Mouse (Mus musculus): ENCODE results near the gene Fbxo45. TPM values are rescaled to one million over a fixed set of nuclear protein-coding genes. Genes with fewer than 3 reads are reported as not detected.
"Not testable (repeated sequence)": the region's sequence is repeated elsewhere in the genome, so short reads cannot be mapped to it uniquely, and the experiment has no call there.

The Fbxo45 gene
- polyA plus RNA-seq, 1 experiment from 2014 or later, result 4.9 TPM

- peak overlapping the region; percentile 98 for H3K27ac ChIP-seq (replicated peaks)
- H3K9me3 ChIP-seq (replicated peaks), result no peaks in the 10 kb centered on the region
- peaks cover 42% of the 10 kb centered on the region for H3K4me1 ChIP-seq (replicated peaks)
- under 1% methylated on average over 40 of the region's 41 CpGs for WGBS (ENCODE audit: insufficient replicate concordance)
- H3K36me3 ChIP-seq (replicated peaks), result 0 out of 2 replicates have a peak, but pooled peaks cover 2% of the 10 kb centered on the region
- peak; percentile 38 for ATAC-seq (ENCODE audit: insufficient read depth)
- H3K4me3 ChIP-seq (replicated peaks), result peak overlapping the region; percentile 91
- no peaks in the 10 kb centered on the region for H3K27me3 ChIP-seq
- peak overlapping the region; percentile 97 for H3K9ac ChIP-seq
- H3K4me2 ChIP-seq, result peak overlapping the region; percentile 89
Measured at GRCm38 (mm10) chr16:32246351-32246791, 587 bp downstream of the Fbxo45 start.

- Histone ChIP-seq H3K36me3 (replicated peaks) (peaks cover 5% of the 10 kb centered on the region), H3K9ac (no peak overlapping the region), H3K27ac (replicated peaks) (no peak overlapping the region), H3K4me3 (replicated peaks) (no peak overlapping the region), H3K4me2 (no peak overlapping the region; the same call in 1 of the 2 replicates), H3K27me3 (no peaks in the 10 kb centered on the region), H3K4me1 (replicated peaks) (peaks cover 47% of the 10 kb centered on the region), H3K9me3 (replicated peaks) (no peaks in the 10 kb centered on the region)
- 88% methylated on average over 3 of the region's 3 CpGs for WGBS (ENCODE audit: insufficient replicate concordance)
- ATAC-seq (ENCODE audit: insufficient read depth), result no peak
Measured at GRCm38 (mm10) chr16:32243901-32244300, 3.1 kb downstream of the Fbxo45 start.

GRCm38 (mm10) chr16:32239428-32240312, 7.3 kb downstream of the Fbxo45 start:
- ATAC-seq (ENCODE audit: insufficient read depth), result no peak
- 77% methylated on average over 2 of the region's 2 CpGs for WGBS (ENCODE audit: insufficient replicate concordance)

GRCm38 (mm10) chr16:32237930-32238680, 8.9 kb downstream of the Fbxo45 start:
- no peak for ATAC-seq (ENCODE audit: insufficient read depth)
- Histone ChIP-seq H3K9me3 (replicated peaks) (no peaks in the 10 kb centered on the region), H3K27ac (replicated peaks) (no peak overlapping the region), H3K36me3 (replicated peaks) (peaks cover 45% of the 10 kb centered on the region), H3K9ac (no peak overlapping the region), H3K4me2 (no peak overlapping the region), H3K27me3 (no peaks in the 10 kb centered on the region), H3K4me3 (replicated peaks) (no peak overlapping the region), H3K4me1 (replicated peaks) (peaks cover 9% of the 10 kb centered on the region)
- WGBS (ENCODE audit: insufficient replicate concordance), result 82% methylated on average over 19 of the region's 19 CpGs

More at GRCm38 (mm10) chr16:32239428-32240312, 7.3 kb downstream of the Fbxo45 start:
- Histone ChIP-seq H3K9me3 (replicated peaks) (no peaks in the 10 kb centered on the region), H3K9ac (no peak overlapping the region), H3K4me3 (replicated peaks) (no peak overlapping the region), H3K36me3 (replicated peaks) (peaks cover 30% of the 10 kb centered on the region), H3K27me3 (no peaks in the 10 kb centered on the region), H3K27ac (replicated peaks) (no peak overlapping the region), H3K4me2 (no peak overlapping the region), H3K4me1 (replicated peaks) (peaks cover 20% of the 10 kb centered on the region)

GRCm38 (mm10) chr16:32232050-32232449, 14.9 kb downstream of the Fbxo45 start:
- H3K27me3 ChIP-seq; ATAC-seq (ENCODE audit: insufficient read depth); H3K9me3 ChIP-seq (replicated peaks); H3K27ac ChIP-seq (replicated peaks); H3K9ac ChIP-seq; H3K4me2 ChIP-seq; H3K4me3 ChIP-seq (replicated peaks); H3K4me1 ChIP-seq (replicated peaks): not testable (repeated sequence)
- H3K36me3 ChIP-seq (replicated peaks), result peaks cover 43% of the 10 kb centered on the region
- 72% methylated on average over 3 of the region's 3 CpGs for WGBS (ENCODE audit: insufficient replicate concordance)

GRCm38 (mm10) chr16:32222399-32222798, 24.6 kb downstream of the Fbxo45 start:
- H3K4me2 ChIP-seq, result no peak overlapping the region
- no peaks in the 10 kb centered on the region for H3K36me3 ChIP-seq (replicated peaks)
- no peaks in the 10 kb centered on the region for H3K4me1 ChIP-seq (replicated peaks)
- no peaks in the 10 kb centered on the region for H3K9me3 ChIP-seq (replicated peaks)
- no peak overlapping the region for H3K27ac ChIP-seq (replicated peaks)
- H3K4me3 ChIP-seq (replicated peaks), result no peak overlapping the region
- no peak for ATAC-seq (ENCODE audit: insufficient read depth)
- H3K9ac ChIP-seq, result no peak overlapping the region
- no peaks in the 10 kb centered on the region for H3K27me3 ChIP-seq

GRCm38 (mm10) chr16:32221803-32222202, 25.2 kb downstream of the Fbxo45 start:
- no peaks in the 10 kb centered on the region for H3K9me3 ChIP-seq (replicated peaks)
- H3K27me3 ChIP-seq, result no peaks in the 10 kb centered on the region
- H3K4me1 ChIP-seq (replicated peaks), result no peaks in the 10 kb centered on the region
- WGBS (ENCODE audit: insufficient replicate concordance), result 54% methylated on average over 4 of the region's 4 CpGs
- no peaks in the 10 kb centered on the region for H3K36me3 ChIP-seq (replicated peaks)
- H3K27ac ChIP-seq (replicated peaks), result no peak overlapping the region
- ATAC-seq (ENCODE audit: insufficient read depth), result no peak
- H3K9ac ChIP-seq, result no peak overlapping the region
- no peak overlapping the region for H3K4me3 ChIP-seq (replicated peaks)
- no peak overlapping the region for H3K4me2 ChIP-seq

- Histone ChIP-seq H3K4me3 (replicated peaks) (no peak overlapping the region), H3K27ac (replicated peaks) (no peak overlapping the region), H3K9ac (no peak overlapping the region), H3K4me2 (no peak overlapping the region), H3K27me3 (no peaks in the 10 kb centered on the region), H3K36me3 (replicated peaks) (no peaks in the 10 kb centered on the region), H3K4me1 (replicated peaks) (no peaks in the 10 kb centered on the region), H3K9me3 (replicated peaks) (no peaks in the 10 kb centered on the region)
- no peak for ATAC-seq (ENCODE audit: insufficient read depth)
- WGBS (ENCODE audit: insufficient replicate concordance), result 57% methylated on average over 17 of the region's 17 CpGs
Measured at GRCm38 (mm10) chr16:32214804-32215576, 32.0 kb downstream of the Fbxo45 start.

- no peak overlapping the region for H3K27ac ChIP-seq (replicated peaks)
- no peak overlapping the region for H3K4me2 ChIP-seq
- no peaks in the 10 kb centered on the region for H3K4me1 ChIP-seq (replicated peaks)
- H3K4me3 ChIP-seq (replicated peaks), result no peak overlapping the region
- no peak overlapping the region for H3K9ac ChIP-seq
- no peaks in the 10 kb centered on the region for H3K9me3 ChIP-seq (replicated peaks)
- no peaks in the 10 kb centered on the region for H3K27me3 ChIP-seq
- no peak for ATAC-seq (ENCODE audit: insufficient read depth)
- no peaks in the 10 kb centered on the region for H3K36me3 ChIP-seq (replicated peaks)
Measured at GRCm38 (mm10) chr16:32214156-32214555, 32.8 kb downstream of the Fbxo45 start.

- no peak overlapping the region for H3K4me3 ChIP-seq (replicated peaks)
- H3K27ac ChIP-seq (replicated peaks), result no peak overlapping the region
- H3K36me3 ChIP-seq (replicated peaks), result no peaks in the 10 kb centered on the region
- no peaks in the 10 kb centered on the region for H3K9me3 ChIP-seq (replicated peaks)
- 41% methylated on average over 3 of the region's 3 CpGs for WGBS (ENCODE audit: insufficient replicate concordance)
- H3K4me2 ChIP-seq, result no peak overlapping the region
- no peaks in the 10 kb centered on the region for H3K4me1 ChIP-seq (replicated peaks)
- no peak for ATAC-seq (ENCODE audit: insufficient read depth)
- H3K9ac ChIP-seq, result no peak overlapping the region
- H3K27me3 ChIP-seq, result no peaks in the 10 kb centered on the region
Measured at GRCm38 (mm10) chr16:32204902-32205301, 42.1 kb downstream of the Fbxo45 start.

GRCm38 (mm10) chr16:32202681-32203080, 44.3 kb downstream of the Fbxo45 start:
- no peak overlapping the region for H3K9ac ChIP-seq
- H3K36me3 ChIP-seq (replicated peaks), result no peaks in the 10 kb centered on the region
- 0 out of 2 replicates have a peak overlapping the region, but pooled peaks have one; percentile 3 for H3K27ac ChIP-seq (replicated peaks)
- H3K9me3 ChIP-seq (replicated peaks), result no peaks in the 10 kb centered on the region
- no peak overlapping the region for H3K4me3 ChIP-seq (replicated peaks)
- H3K4me2 ChIP-seq, result no peak overlapping the region
- H3K4me1 ChIP-seq (replicated peaks), result no peaks in the 10 kb centered on the region
- WGBS (ENCODE audit: insufficient replicate concordance), result 34% methylated on average over 6 of the region's 6 CpGs
- H3K27me3 ChIP-seq, result no peaks in the 10 kb centered on the region
- ATAC-seq (ENCODE audit: insufficient read depth), result peak; percentile 37; the same call in 1 of the 2 replicates

All from liver, embryonic 15.5 days (tissue).